Mouse (Mus musculus): ENCODE measurements around the gene Dab1.
A peak's percentile ranks its signal among the peaks of the same experiment; 100 is the strongest.

The Dab1 gene

GRCm38 (mm10) chr4:104249462-104249861, 630.3 kb downstream of the Dab1 start:
- DNase-seq (ENCODE audit: low spot score), result no peak

- DNase-seq (ENCODE audit: low spot score), result no peak
Observed at GRCm38 (mm10) chr4:104257776-104258175, 638.6 kb downstream of the Dab1 start.

- DNase-seq (ENCODE audit: low spot score), result no peak
Observed at GRCm38 (mm10) chr4:104269422-104270172, 650.4 kb downstream of the Dab1 start.

GRCm38 (mm10) chr4:104270173-104270557, 651.0 kb downstream of the Dab1 start:
- DNase-seq (ENCODE audit: low spot score), result no peak

- DNase-seq (ENCODE audit: low spot score), result no peak
Observed at GRCm38 (mm10) chr4:104275260-104275659, 656.1 kb downstream of the Dab1 start.

- DNase-seq (ENCODE audit: low spot score), result no peak
Observed at GRCm38 (mm10) chr4:104276916-104277315, 657.8 kb downstream of the Dab1 start.

GRCm38 (mm10) chr4:104281518-104281917, 662.4 kb downstream of the Dab1 start:
- no peak for DNase-seq (ENCODE audit: low spot score)

- no peak for DNase-seq (ENCODE audit: low spot score)
Observed at GRCm38 (mm10) chr4:104283906-104284305, 664.7 kb downstream of the Dab1 start.

GRCm38 (mm10) chr4:104288401-104288800, 669.2 kb downstream of the Dab1 start:
- DNase-seq (ENCODE audit: low spot score), result no peak

GRCm38 (mm10) chr4:104301764-104302163, 682.6 kb downstream of the Dab1 start:
- no peak for DNase-seq (ENCODE audit: low spot score)

- DNase-seq (ENCODE audit: low spot score), result no peak
Observed at GRCm38 (mm10) chr4:104302996-104303652, 684.0 kb downstream of the Dab1 start.

- DNase-seq (ENCODE audit: low spot score), result no peak
Observed at GRCm38 (mm10) chr4:104307781-104308180, 688.6 kb downstream of the Dab1 start.

- no peak for DNase-seq (ENCODE audit: low spot score)
Observed at GRCm38 (mm10) chr4:104326221-104326620, 707.1 kb downstream of the Dab1 start.

GRCm38 (mm10) chr4:104331896-104332295, 712.7 kb downstream of the Dab1 start:
- no peak for DNase-seq (ENCODE audit: low spot score)

GRCm38 (mm10) chr4:104332399-104332798, 713.2 kb downstream of the Dab1 start:
- DNase-seq (ENCODE audit: low spot score), result no peak

GRCm38 (mm10) chr4:104337279-104337678, 718.1 kb downstream of the Dab1 start:
- DNase-seq (ENCODE audit: low spot score), result no peak

GRCm38 (mm10) chr4:104338382-104338781, 719.2 kb downstream of the Dab1 start:
- no peak for DNase-seq (ENCODE audit: low spot score)

GRCm38 (mm10) chr4:104361345-104361744, 742.2 kb downstream of the Dab1 start:
- no peak for DNase-seq (ENCODE audit: low spot score)

- no peak for DNase-seq (ENCODE audit: low spot score)
Observed at GRCm38 (mm10) chr4:104366491-104366890, 747.3 kb downstream of the Dab1 start.

GRCm38 (mm10) chr4:104366894-104367740, 748.0 kb downstream of the Dab1 start:
- DNase-seq (ENCODE audit: low spot score), result peak; percentile 53

- no peak for DNase-seq (ENCODE audit: low spot score)
Observed at GRCm38 (mm10) chr4:104367741-104368411, 748.7 kb downstream of the Dab1 start.

- no peak for DNase-seq (ENCODE audit: low spot score)
Observed at GRCm38 (mm10) chr4:104368561-104369021, 749.4 kb downstream of the Dab1 start.
